Mouse (Mus musculus): ENCODE data around the gene Slc25a30. TPM values are rescaled to one million over a fixed set of nuclear protein-coding genes. Genes with fewer than 3 reads are reported as not detected.

Slc25a30 gene
- polyA plus RNA-seq (2017; shearing (Covaris generic)), result 15.8 TPM

DNA sequence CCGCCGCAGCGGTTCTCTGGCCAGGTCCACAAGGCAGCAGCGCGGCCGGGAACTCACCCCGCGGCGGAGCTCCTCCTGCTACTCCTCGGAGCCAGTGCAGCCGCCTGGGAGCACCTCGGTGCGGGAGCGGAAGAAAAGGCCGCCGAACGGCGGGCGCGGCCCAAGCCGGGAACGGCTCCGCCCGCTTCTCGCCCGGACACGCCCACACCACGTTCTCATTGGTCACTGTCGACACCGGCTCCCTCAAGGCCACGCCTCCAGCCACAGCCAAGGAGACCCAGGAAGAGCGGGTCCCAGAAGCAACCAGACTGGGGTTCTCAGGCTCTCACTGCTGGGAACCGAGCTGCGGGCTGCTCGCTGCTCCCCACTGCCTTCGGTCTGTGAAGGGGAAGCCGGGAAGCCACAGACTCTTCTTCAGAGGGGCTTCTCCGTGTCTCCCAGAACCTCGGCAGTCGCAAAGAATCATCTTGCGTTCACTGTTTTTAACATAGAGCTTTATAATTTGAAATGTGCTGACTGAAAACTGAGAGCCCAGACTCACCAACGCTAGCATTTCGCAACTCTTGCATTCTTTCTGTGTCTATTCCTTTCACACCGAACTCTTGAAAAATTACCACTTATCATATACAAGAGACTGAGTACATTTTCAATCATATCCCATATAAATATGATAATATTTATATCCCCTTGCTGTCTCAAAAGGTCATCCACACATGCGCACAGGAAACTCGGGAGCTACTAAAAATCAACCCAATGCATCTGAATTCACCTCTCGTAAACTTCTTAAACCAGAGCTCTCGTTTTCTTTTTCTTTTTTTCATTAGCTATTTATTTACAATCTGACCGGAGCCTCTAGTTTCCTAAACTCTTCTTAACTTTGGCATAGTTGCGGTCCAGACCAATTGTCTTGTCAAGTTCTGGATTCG lies at the start of gene Slc25a30:
Gene Slc25a30, minus strand, starts transcription at position 170 of the 926 bp plus-strand sequence.

DNA sequence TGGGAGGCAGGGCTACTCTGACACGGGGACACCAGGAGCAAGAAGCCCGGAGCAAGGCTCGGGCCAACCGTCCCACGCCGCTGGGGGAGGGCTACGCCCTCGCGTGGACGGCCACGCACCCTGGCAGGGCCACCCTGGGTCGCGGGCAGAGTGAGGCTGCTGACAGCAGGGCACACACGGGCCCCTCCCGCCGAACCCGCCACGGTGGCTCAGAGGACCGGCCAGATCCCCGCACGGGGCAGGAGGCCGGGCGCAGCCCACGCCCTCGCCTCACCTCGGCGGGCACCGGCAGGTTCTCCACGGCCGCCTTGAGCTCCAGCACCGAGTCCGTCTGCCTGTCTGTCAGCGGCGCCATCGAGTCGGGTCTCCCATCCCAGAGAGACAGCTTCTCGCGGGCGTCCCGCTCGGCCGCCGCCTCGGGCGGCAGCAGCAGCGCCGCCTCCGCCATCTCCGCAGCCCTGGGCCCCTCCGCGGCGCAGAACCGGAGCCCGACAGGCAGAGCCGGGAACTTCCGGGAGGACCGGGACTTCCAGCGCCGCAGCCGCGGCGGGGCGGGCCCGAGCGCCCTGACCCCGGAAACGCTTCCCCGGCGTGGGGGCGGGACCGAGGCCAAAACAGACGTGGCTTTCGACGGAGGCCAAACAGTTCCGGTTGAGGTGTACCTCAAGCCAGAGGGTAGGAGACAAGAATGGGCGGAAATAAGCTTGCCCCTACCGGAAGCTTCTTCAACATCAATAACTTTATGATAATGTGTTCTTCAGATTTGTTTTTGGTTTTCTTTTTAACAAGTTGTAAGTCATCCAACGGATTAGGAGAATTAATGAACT lies 32.6 kb downstream of the Slc25a30 start, which contains the start of gene Cog3:
Gene Cog3, minus strand, starts transcription at position 527 of the 827 bp plus-strand sequence.

Other genes starting within 250 kb of the Slc25a30 start
- not detected for gene Spert, start 193.9 kb downstream of the Slc25a30 start, polyA plus RNA-seq (2017; shearing (Covaris generic))
- gene Erich6b, start 144.8 kb downstream of the Slc25a30 start, polyA plus RNA-seq (2017; shearing (Covaris generic)), result not detected
- 40.2 TPM for gene Cog3, start 32.5 kb downstream of the Slc25a30 start, polyA plus RNA-seq (2017; shearing (Covaris generic))
- 2,169 TPM for gene Tpt1, start 58.1 kb upstream of the Slc25a30 start, polyA plus RNA-seq (2017; shearing (Covaris generic))
- gene Kctd4, start 168.0 kb upstream of the Slc25a30 start, polyA plus RNA-seq (2017; shearing (Covaris generic)), result 0.65 TPM
- 37.5 TPM for gene Gtf2f2, start 223.8 kb upstream of the Slc25a30 start, polyA plus RNA-seq (2017; shearing (Covaris generic))

All from naive thymus-derived CD4-positive, alpha-beta T cell, adult 5 months (primary cell).